Mouse (Mus musculus) heart, embryonic 14.5 days (tissue): ENCODE measurements around the gene Alpl. TPM values are rescaled to one million over a fixed set of nuclear protein-coding genes. Genes with fewer than 3 reads are reported as not detected.

Experiments
- ATAC-seq: fragments of 200-750 bp; cut with Nextera tagmentation; 2 replicates; pipeline ENCODE4 v1.8.0; 2017; ENCODE audit warnings: low read depth, moderate TSS enrichment; ENCODE audit not compliant: insufficient number of reproducible peaks, insufficient read depth, low FRiP score
- H3K27ac ChIP-seq, 2 experiments: fragments of 200-500 bp in 1 of 2; fragments of 300-500 bp in 1 of 2; sonication (generic) in 1 of 2; replicated peaks in 1 of 2; 2 replicates each; pipeline ENCODE4 v1.5.1; 2012 to 2014; ENCODE audit warnings: low read depth in 2 of 2, low read length in 2 of 2, control low read depth in 1 of 2, mild to moderate bottlenecking in 1 of 2, mixed read lengths in 1 of 2; ENCODE audit not compliant: control insufficient read depth in 1 of 2, insufficient read depth in 1 of 2
- H3K27me3 ChIP-seq: fragments of 300-500 bp; sonication (generic); 2 replicates; pipeline ENCODE4 v1.6.1; 2014; ENCODE audit warnings: mild to moderate bottlenecking, low read length, control low read depth; ENCODE audit not compliant: control insufficient read depth, insufficient read depth
- H3K36me3 ChIP-seq: fragments of 300-500 bp; sonication (generic); 2 replicates; pipeline ENCODE4 v1.6.1; 2014; ENCODE audit warnings: mild to moderate bottlenecking, control low read depth, low read length, mixed read lengths; ENCODE audit not compliant: control insufficient read depth, insufficient read depth
- H3K4me1 ChIP-seq, 2 experiments: fragments of 200-500 bp in 1 of 2; fragments of 300-500 bp in 1 of 2; sonication (generic) in 1 of 2; 2 replicates each; pipeline ENCODE4 v1.6.1; 2012 to 2014; ENCODE audit warnings: low read length in 2 of 2, control low read depth in 1 of 2, mixed read lengths in 1 of 2; ENCODE audit not compliant: control insufficient read depth in 2 of 2, insufficient read depth in 2 of 2
- H3K4me2 ChIP-seq: fragments of 300-500 bp; sonication (generic); 2 replicates; pipeline ENCODE4 v1.6.1; 2014; ENCODE audit warnings: mild to moderate bottlenecking, low read length
- H3K4me3 ChIP-seq, 2 experiments: fragments of 200-500 bp in 1 of 2; fragments of 300-500 bp in 1 of 2; sonication (generic) in 1 of 2; 2 replicates each; pipeline ENCODE4 v1.5.1; 2012 to 2014; ENCODE audit warnings: low read length in 2 of 2, mild to moderate bottlenecking in 2 of 2, control low read depth in 1 of 2, low read depth in 1 of 2, moderate library complexity in 1 of 2; ENCODE audit not compliant: control insufficient read depth in 1 of 2, insufficient read depth in 1 of 2
- H3K9ac ChIP-seq: fragments of 300-500 bp; sonication (generic); 2 replicates; pipeline ENCODE4 v1.6.1; 2014; ENCODE audit warnings: mild to moderate bottlenecking, low read length
- H3K9me3 ChIP-seq: fragments of 300-500 bp; sonication (generic); 2 replicates; pipeline ENCODE4 v1.6.1; 2016; ENCODE audit warnings: low read length, control low read depth; ENCODE audit not compliant: control insufficient read depth
- WGBS: fragments of 180-500 bp; shearing (Covaris S2); extraction: QIAGEN DNeasy Blood & Tissue Kit; methylation state at CpG from one replicate; pipeline ENCODE4 v1.1.7; 2014; 5-methylcytosine and 5-hydroxymethylcytosine counted together
- polyA plus RNA-seq: library from polyadenylated mRNA; unstranded; fragments of >200 nt; fragmentation: Nextera tagmentation; extraction: Ambion mirVana; gene quantifications from 2 replicates; pipeline ENCODE4 v1.2.1, GENCODE M21; 2014

Alpl gene
- polyA plus RNA-seq, 1 experiment from 2014 or later = 2.2 TPM

DNA sequence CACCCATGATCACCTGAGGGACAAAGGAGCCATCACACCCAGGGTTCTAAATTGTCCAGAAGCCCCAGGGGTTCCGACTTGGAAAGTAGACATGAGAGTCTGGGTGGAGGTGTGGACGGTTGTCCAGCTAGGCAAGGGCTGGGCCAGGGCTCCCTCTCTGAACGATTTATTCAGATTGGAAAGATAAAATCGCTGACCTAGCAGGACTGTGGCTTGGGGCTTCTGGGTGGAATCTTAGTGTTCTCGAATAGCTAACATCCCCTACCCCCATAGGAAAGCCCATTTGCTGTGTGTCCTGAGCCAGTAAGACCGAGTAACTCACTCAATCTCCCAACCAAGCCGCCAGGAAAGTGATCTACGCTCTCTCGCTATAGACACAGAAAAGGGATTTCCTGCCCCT is 46.5 kb downstream of the Alpl start:
- no peak overlapping the region for H3K27ac ChIP-seq
- WGBS = 64% methylated on average over 9 of the region's 9 CpGs
- no peak for ATAC-seq
- no peaks in the 10 kb centered on the region for H3K9me3 ChIP-seq
- no peaks in the 10 kb centered on the region for H3K27me3 ChIP-seq
- no peak overlapping the region for H3K4me2 ChIP-seq
- no peaks in the 10 kb centered on the region for H3K36me3 ChIP-seq
- H3K4me3 ChIP-seq = no peak overlapping the region
- peaks cover 19 to 26% of the 10 kb centered on the region in 2 experiments for H3K4me1 ChIP-seq
- no peak overlapping the region for H3K9ac ChIP-seq

GRCm38 (mm10) chr4:137748726-137749125 is 47.5 kb downstream of the Alpl start:
- H3K4me3 ChIP-seq = no peak overlapping the region
- no peak overlapping the region for H3K9ac ChIP-seq
- ATAC-seq = no peak
- H3K27me3 ChIP-seq = no peaks in the 10 kb centered on the region
- 71% methylated on average over 4 of the region's 4 CpGs for WGBS
- H3K36me3 ChIP-seq = no peaks in the 10 kb centered on the region
- no peak overlapping the region for H3K4me2 ChIP-seq
- H3K9me3 ChIP-seq = no peaks in the 10 kb centered on the region
- no peak overlapping the region for H3K27ac ChIP-seq
- H3K4me1 ChIP-seq = peaks cover 19 to 26% of the 10 kb centered on the region in 2 experiments

GRCm38 (mm10) chr4:137747590-137747989 is 48.6 kb downstream of the Alpl start:
- no peak overlapping the region for H3K9ac ChIP-seq

DNA sequence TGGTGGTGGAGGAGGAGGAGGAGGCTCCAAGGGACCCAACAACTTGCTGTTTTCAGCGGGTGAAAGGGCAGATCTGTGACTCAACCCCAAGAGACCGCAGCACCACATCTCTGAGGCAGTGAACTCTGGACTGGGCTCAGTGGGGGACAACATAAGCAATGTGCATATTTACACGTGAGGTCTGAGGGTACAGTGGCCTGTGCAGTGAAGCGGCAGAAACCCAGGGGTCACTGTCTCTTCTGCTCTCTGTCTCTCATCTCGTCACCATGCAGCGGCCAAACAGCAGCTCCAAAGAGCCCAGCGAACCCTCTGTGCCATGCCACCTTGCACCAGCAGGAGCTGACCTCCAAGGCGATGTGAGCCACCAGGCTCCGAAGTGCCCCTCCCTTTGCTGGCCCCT is 49.1 kb downstream of the Alpl start:
- no peaks in the 10 kb centered on the region for H3K27me3 ChIP-seq
- H3K4me1 ChIP-seq = peaks cover 16 to 22% of the 10 kb centered on the region in 2 experiments
- H3K4me2 ChIP-seq = no peak overlapping the region
- H3K4me3 ChIP-seq = no peak overlapping the region
- no peak overlapping the region for H3K9ac ChIP-seq
- 87% methylated on average over 9 of the region's 9 CpGs for WGBS
- H3K27ac ChIP-seq = no peak overlapping the region
- ATAC-seq = no peak
- no peaks in the 10 kb centered on the region for H3K9me3 ChIP-seq
- no peaks in the 10 kb centered on the region for H3K36me3 ChIP-seq

More at GRCm38 (mm10) chr4:137747590-137747989, 48.6 kb downstream of the Alpl start:
- H3K9me3 ChIP-seq = no peaks in the 10 kb centered on the region
- no peaks in the 10 kb centered on the region for H3K27me3 ChIP-seq
- no peak overlapping the region for H3K27ac ChIP-seq
- H3K4me2 ChIP-seq = no peak overlapping the region
- no peak for ATAC-seq
- no peak overlapping the region for H3K4me3 ChIP-seq
- H3K4me1 ChIP-seq = peaks cover 19 to 26% of the 10 kb centered on the region in 2 experiments
- H3K36me3 ChIP-seq = no peaks in the 10 kb centered on the region
- WGBS = 74% methylated on average over 5 of the region's 5 CpGs

GRCm38 (mm10) chr4:137744433-137744918 is 51.7 kb downstream of the Alpl start:
- WGBS = 57% methylated on average over 13 of the region's 13 CpGs
- no peak overlapping the region for H3K4me2 ChIP-seq
- no peak overlapping the region for H3K9ac ChIP-seq
- no peaks in the 10 kb centered on the region for H3K9me3 ChIP-seq
- H3K4me1 ChIP-seq = peaks cover 0 to under 1% of the 10 kb centered on the region in 2 experiments; a peak in 1 of 4 replicates
- no peak overlapping the region for H3K27ac ChIP-seq
- H3K36me3 ChIP-seq = no peaks in the 10 kb centered on the region
- no peaks in the 10 kb centered on the region for H3K27me3 ChIP-seq
- H3K4me3 ChIP-seq = no peak overlapping the region
- ATAC-seq = no peak

GRCm38 (mm10) chr4:137743791-137744190 is 52.4 kb downstream of the Alpl start:
- Histone ChIP-seq H3K36me3 (no peaks in the 10 kb centered on the region), H3K4me2 (no peak overlapping the region), H3K4me3 (no peak overlapping the region), H3K9me3 (no peaks in the 10 kb centered on the region), H3K27me3 (no peaks in the 10 kb centered on the region), H3K4me1 (no peaks in the 10 kb centered on the region), H3K9ac (no peak overlapping the region), H3K27ac (no peak overlapping the region)
- no peak for ATAC-seq
- WGBS = 56% methylated on average over 7 of the region's 7 CpGs

GRCm38 (mm10) chr4:137740350-137740749 is 55.8 kb downstream of the Alpl start:
- Histone ChIP-seq H3K27ac (no peak overlapping the region), H3K4me3 (no peak overlapping the region), H3K4me2 (no peak overlapping the region), H3K9ac (no peak overlapping the region), H3K27me3 (no peaks in the 10 kb centered on the region), H3K9me3 (no peaks in the 10 kb centered on the region), H3K4me1 (no peaks in the 10 kb centered on the region), H3K36me3 (no peaks in the 10 kb centered on the region)
- 78% methylated on average over 7 of the region's 7 CpGs for WGBS
- ATAC-seq = no peak
